Mouse (Mus musculus): ENCODE results near the gene Dkk3. TPM values are rescaled to one million over a fixed set of nuclear protein-coding genes. Genes with fewer than 3 reads are reported as not detected.

Dkk3 gene
- 100 to 1,000 TPM; 283 to 293 TPM for total RNA-seq (2021)
- long read RNA-seq, transcript Dkk3-201 (8 exons, 3,359 nt): major isoform, 191 of 696 reads
- long read RNA-seq, partial matches to known transcripts: 479 of 696 reads
- long read RNA-seq, other reads (novel, unspliced or antisense): 26 of 696 reads

DNA sequence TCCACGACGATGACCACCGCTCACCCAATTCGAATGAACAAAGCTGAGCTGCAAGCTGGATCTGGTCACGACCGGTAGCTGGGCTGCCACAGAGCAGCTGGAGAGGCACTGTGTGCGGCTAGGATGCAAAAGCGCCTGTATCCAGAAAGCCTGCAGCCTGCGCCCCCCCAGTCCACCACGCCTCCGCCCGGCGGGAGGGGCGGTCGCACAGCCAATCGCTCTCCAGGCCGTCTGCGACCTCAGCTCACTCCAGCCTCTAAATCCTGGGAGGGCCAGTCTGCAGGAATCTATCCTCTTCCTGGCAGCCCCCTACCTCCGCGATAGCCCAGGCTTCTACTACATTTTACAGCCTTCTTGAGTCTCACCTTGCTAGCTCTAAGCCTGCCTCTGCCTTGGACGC is at the start of gene Dkk3:
TSS of gene Dkk3 (minus strand) at position 116 of the 400 bp plus-strand sequence.
- DNase-seq (ENCODE audit: low spot score in 2 of 2): peak in 1 of 2 experiments; percentile 51

DNA sequence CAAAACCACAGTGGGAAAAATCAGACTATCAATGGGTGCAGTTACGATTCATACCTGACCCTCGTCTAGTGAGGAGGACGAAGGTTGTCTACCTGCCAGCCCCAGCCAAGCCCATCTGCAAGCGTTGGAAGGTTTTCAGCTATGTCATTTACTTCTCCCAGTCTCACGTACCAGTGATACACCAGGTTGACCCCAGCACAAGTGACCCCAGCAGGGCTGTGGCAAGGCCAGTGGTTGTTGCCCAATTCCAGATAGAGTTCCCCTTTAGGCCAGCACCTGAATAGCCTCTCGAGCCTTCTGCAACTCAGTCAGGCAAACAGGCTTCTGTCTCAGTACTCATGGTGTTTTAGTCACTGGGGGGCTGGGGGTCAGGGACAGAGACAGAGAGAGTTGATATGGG is 48.9 kb upstream of the Dkk3 start:
- DNase-seq (ENCODE audit: low spot score in 2 of 2): no peak

DNA sequence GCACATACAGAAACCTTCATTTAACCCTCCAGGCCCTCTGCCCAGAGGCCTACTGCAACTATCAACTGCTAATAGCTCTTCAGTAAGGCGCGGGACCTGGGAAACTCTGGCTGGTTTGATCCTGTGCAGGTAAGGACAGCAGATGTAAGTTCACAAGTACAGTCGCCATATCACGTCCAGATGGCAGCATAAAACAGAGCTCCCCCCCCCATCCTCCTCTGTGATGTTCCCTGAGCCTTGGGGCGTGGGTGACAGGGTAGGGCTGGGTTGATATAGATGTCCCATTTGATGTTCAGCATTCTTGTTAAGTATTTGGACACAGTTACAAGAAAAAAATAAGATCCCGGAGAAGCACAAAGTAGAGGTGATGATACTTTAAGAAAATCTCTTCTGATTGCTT is 46.7 kb upstream of the Dkk3 start:
- no peak for DNase-seq (ENCODE audit: low spot score in 2 of 2)

DNA sequence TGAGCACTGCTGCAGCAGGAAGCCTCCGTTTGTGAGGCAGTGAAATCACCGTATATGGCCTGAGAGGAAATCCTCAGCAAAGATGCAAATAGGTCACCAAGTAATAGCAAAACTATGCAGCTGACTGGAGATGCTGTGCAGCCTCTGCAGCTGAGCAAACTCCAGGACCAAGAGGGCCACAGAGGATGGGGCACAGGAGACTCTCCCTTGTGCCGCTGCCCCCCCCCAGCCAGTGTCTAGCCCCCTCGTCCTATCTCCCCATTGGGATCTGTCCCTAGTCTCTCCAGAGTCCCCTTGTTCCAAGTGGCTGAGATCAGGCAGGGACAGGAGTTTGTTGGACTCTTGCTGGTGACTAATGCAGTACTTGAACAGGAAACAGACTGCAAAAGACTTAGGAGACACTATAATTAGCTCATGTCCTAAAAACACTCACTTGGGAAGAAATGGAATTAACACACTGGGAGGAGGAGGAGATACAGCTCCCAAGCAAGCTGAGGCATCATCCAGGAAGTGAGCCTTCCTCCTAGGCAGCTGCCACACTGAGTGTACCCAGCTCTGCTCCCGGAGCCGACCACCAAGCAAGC is 45.6 kb upstream of the Dkk3 start:
- no peak for DNase-seq (ENCODE audit: low spot score in 2 of 2)

DNA sequence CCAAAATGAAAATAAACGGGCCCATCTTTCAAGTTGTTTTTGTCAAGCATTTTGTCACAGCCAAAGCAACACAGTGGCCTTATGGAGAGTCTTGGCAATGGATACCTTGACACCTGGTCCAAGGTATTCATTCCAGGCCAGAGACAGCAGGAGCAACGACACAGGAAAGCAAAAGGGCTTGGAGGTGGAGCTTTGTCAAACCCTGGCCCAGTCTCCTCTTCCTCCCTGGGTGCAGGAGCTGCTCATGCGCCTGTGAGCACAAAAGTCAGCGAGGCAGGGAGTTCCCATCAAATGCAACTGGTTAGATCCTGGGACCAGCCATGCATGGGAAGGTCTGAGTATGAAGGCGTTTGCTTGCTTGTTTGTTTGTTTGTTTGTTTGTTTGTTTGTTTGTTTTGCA is 45.1 kb upstream of the Dkk3 start:
- DNase-seq (ENCODE audit: low spot score in 2 of 2): no peak

DNA sequence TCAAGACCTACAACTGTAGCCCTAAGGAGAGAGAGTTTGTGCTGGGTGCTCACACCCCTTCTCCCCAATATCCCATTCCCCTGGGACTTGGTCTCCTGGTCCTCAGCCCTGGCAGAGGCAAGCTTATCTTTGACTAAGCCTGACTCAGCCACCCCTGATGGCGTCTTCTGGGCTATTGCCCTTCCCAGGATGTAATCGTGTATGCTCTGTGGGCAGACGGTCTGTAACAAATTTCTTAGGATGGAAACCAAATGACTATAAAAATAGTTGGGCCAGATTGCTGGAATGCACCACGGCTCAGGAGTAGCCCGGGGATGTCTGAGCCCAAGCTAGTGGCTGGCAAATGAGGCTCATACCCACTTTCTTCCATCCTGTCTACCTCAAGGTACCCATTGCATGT is 44.0 kb upstream of the Dkk3 start:
- no peak for DNase-seq (ENCODE audit: low spot score in 2 of 2)

DNA sequence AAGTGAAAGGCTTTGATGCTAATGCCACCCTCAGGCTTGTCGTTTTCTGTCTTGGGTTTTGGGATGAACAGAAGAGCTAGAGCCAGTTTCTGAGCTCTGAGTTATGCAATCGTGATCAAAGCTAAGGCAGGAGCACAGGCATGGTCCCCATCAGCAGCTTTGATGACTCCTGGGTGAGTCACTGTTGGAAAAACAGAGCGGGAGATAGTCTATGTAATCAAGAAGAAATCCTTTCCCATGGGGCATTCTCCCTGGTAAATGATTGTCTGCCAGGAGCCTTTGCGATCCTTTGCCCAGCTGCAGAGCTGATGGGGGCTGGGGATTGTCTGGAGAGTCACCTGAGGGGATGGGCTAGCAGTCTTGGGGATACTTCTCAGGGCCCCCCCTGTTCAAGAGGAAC is 43.3 kb upstream of the Dkk3 start:
- peak in 1 of 2 experiments; percentile 66 for DNase-seq (ENCODE audit: low spot score in 2 of 2)

DNA sequence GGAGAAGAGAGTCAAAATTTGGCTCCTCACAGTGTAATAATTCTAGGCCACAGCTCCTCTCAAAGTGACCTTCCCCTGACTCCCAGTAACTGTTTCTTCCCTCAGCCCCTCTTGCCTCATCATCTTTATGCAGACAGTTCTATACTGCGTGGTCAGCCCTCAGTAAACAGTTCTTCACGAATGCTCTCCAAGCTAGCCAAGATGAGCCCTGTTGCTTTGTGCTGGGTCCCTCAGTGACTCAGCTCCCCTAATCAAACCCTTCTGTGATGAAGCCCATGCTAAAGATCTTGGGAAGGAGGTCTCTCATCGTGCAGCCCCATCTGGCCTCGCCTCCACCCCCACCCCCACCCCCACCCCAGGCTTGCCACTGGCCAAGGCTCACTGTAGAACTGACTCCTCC is 41.9 kb upstream of the Dkk3 start:
- DNase-seq (ENCODE audit: low spot score in 2 of 2): no peak

DNA sequence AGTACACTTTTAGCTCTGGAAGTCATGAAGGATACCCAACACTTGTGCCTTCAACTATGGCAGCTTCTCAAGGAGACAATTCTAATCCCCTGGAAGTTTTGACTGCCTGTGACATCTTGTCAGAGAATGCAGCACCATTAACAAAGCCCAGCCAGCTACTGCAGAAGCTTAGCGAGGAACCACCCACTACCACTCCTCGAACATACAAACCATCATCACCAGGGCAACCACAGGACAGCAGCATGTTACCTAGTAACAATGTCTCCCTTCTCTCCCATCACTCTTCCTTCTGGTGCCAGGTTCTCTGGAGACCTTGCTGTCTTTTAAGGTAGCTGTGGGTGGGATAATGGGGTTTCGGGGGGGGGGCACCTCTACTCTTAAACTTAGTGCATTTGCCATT is 40.5 kb upstream of the Dkk3 start:
- DNase-seq (ENCODE audit: low spot score in 2 of 2): peak in 1 of 2 experiments; percentile 58

DNA sequence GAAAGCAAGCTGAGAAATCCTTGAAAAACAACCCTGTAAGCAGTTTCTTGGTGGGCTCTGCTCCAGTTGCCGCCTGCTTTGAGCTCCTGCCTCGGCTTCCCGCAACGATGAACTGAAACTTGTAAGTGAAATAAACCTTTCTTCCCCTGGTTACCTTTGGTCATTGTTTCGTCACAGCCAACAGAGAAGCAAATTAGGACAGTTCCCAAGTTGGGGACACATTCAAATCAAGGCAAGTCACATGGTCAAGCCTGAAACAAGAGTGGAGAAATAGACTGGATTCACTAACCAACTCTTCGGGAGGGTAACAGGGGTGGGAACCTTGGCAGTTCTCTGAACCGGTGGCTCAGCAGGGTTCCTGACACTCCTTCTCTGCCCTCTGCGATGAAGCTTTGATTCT is 38.6 kb upstream of the Dkk3 start:
- DNase-seq (ENCODE audit: low spot score in 2 of 2): no peak

DNA sequence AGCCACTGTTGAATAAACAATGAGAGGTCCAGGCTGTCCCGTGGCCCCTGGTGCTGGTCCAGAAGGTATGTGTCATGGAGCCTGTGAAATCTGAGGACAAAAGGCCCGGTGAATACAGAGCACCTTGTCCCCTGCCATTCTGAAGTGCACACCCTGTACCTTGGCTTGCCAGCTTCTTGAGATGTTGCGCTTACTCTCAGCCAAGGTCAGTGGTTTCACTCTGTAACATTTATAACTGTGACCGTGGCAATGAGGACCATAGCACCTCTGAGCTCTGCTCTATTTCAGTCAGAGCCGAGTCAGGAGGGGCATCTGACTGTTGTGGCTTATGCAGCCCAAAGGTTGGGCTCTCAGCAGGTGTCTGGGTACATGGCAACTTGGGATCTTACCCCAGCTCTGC is 35.4 kb upstream of the Dkk3 start:
- DNase-seq (ENCODE audit: low spot score in 2 of 2): no peak

DNA sequence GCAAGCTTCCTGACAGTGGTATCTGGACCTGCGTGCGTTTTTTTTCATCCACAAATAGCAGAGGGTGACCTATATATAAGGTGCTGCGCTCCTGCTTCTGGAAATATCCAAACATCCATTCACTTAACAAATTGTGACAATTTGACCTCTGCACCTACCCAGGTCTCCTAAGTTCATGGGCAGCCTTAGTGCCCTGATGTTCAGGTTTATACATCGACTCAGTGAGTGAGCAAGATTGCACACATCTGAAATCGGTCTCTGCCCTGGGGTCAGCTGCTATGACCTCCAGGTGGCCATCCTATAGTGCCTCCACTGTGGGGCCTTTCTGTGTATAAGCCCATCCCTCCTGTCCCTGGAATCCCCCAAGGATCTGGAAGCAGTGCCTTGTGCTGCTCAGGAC is 33.9 kb upstream of the Dkk3 start:
- DNase-seq (ENCODE audit: low spot score in 2 of 2): no peak

DNA sequence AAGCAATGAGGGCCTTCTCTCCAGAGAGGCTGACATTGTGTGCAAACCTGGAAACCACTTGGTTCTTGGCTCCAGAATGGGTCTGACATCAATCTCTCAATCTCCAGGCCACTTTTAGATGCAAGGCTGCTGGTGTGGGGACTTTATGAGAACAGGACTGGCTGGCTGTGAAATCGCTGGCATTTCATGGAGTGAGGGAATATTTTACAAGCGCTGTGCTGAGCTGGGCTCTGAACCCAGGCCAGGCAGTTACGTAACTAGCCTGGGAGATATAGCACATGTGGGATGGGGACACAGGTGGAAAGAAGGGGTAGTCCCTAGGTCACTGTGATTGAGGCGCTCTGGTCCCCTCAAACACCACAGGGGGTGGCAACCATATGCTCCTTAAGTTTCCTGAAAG is 33.4 kb upstream of the Dkk3 start:
- peak in 1 of 2 experiments; percentile 63 for DNase-seq (ENCODE audit: low spot score in 2 of 2)

DNA sequence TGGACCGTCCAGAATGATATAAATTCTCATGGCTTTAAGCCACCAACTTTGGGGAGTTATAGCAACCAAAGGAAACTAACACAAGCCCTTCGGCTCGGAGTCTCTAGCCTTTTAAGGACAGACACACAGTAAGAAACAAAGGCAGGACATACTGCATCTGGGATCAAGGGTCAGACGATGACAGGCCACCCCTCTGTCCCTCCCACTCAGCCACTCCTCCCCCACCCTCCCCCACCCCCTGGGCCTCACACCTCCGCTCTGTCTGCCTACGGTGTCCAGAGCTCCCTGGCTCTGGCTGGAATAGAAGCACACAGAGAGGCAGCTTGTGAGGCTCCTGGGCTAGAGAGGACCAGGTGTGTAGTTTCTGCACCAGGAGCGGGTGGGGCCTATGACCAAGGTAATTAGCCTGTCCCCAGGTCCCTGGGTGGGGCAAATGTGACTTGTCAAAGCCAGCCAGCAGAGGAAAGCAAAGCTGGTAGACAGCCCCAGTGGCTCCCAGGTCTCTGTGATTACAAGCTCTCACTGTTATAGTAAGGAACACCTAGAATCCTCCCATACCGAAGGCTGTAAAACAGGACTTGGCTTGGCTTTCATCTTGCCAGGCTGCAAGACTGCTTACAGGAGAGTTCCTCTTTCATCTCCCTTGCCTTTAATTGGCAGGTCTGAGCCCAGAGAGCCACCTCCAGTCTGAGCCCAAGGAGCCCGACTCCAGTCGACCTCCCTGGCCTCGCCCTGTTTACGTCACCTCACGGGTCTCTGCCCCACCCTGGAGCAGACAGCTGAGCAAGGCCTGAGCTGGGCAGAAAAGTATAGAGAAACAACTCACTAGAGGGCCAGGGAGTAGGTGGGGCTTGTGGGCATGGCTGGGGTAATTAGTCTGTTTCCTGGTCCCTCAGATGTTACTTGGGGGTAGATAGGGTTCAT is 28.9 kb upstream of the Dkk3 start:
- DNase-seq (ENCODE audit: low spot score in 2 of 2): no peak

DNA sequence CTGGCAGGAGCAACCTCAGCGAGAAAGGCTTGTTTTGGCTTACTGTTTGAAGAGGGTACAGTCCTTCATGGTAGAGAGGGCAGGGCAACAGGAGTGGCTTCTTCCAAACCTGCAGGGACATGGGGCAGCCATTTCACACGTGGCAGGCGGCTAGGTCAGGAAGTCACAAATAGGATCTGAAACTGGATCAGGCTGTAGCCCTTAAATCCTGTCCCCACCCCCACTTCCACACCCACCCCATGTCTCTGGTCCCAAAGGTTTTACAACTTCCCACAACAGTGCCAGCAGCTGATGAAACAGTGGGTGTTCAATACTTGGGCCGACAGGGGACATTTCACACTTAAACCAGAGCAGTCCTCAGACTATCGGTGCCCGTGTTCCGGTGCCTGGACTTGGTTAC is 28.0 kb upstream of the Dkk3 start:
- DNase-seq (ENCODE audit: low spot score in 2 of 2): no peak

DNA sequence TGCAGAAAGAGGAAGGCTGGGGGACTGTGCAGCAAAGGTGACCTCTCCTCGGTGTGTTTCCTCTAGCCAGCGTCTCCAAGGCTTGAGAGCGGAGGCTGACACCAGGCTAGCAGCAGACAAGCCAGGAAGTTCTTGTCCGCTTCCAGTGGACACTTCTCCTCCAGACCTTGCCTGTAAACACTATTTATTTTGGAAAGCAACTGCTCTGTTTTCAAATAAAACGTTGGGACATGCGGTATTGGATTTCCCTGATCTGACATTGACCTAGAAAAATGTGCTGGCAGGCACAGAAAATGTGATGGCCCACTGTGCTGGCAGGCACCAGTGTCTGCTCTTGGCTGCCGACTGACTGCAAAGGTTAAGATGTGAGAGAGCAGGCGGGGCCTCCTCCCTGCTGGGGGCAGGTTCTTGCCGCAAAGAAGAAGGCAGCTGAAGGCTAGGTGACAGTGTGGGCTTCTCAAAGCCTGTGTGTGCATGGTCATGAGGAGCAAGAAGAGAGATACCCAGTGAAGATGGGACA is 26.4 kb upstream of the Dkk3 start:
- DNase-seq (ENCODE audit: low spot score in 2 of 2): no peak

DNA sequence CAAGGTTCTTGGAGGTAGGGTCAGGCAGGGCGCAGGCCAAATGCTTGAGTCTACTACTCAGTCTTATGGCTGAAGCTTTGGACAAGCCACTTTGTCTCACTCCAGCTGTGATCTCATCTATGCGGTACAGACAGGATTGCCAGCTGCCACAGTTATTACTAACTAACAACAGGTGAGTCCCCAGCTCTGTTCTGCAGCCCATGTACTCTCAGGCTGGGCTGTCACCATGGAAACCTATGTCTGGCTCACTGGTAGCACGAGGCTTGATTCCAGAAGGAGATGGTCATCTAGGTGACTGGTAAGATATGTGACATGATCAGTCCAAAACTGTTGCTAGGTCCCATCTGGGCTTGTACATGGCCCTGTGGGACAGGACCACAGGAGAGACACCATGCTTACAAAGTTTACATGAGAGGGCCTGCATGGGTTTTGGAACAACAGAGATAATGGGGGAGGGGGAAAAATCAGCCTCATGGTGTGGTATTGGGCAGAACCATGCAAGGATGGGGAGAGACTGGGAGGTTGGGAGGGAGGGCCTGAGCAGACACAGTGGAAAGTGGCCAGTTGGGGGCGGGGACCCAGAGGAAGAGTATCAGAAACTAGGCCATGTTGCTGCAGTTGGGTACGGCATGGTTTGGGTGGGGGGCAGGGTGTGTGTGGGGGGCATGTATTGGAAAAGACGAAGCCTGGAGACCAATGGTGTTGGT is 25.8 kb upstream of the Dkk3 start:
- no peak for DNase-seq (ENCODE audit: low spot score in 2 of 2)

DNA sequence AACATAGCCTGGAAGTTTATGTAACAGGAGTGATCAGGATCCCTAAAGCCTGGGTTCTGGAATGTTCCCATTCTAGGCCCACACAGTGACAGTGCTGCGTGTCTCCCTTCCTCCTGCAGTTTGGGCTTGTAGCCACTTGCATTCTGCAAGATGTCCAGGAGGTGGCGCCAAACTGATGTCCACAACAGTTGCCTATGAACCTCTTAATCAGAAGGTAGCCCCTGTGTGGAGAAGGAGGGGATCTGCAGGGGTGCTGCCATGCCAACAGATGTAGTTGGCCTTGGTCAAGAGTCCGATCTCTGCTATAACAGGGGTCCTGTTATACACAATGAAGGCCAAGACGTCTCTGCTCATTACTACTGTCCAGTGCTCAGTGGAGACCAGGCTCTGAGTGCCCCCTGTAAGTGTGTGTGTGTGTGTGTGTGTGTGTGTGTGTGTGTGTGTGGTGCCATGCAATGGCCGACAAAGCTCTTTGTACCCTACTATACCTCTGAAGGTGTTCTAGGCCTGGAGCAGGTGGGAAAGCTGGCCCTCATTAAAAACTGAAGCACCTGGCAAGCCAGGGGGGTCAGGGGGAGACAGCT is 24.5 kb upstream of the Dkk3 start:
- DNase-seq (ENCODE audit: low spot score in 2 of 2): peak; percentile 90 to 98

DNA sequence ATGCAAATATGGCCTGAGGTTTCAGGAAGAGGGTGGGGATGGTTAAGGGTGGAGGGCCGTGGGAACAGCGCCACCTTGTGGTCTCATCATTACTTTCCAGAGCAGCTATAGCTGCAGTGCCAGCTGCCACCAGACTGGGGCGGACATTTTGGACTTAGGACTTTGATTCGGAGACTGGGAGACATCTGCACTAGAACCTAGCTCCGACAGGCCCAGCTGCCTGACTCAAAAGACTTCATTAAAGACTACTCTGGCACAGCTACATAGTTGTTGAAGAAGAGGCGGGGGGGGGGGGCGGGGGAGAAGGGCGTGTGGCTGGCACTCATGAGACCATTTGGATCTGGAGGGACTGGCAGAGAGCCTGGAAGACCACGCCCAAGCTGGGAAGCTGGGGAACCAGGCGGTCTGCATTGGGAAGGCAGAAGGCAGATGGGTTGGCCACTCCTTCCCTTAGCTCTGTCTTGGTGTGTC is 21.4 kb upstream of the Dkk3 start:
- DNase-seq (ENCODE audit: low spot score in 2 of 2): peak; percentile 73 to 92

DNA sequence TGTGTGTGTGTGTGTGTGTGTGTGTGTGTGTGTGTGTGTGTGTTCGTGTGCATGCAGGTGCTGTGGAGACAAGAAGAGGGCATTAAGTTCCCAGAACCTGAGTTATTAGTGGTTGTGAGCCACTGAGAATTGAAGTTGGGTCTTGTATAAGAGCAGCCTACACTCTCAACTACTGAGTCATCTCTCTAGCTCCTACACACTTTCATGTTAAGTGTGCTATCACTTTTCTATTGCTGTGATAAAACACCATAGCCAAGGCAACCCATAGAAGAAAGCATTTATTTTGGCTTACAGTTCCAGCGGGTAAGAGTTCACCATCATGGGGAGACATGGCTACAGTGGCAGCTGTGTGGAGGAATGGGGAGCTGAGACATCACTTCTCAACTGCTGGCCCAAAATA is 17.8 kb upstream of the Dkk3 start:
- no peak for DNase-seq (ENCODE audit: low spot score in 2 of 2)

DNA sequence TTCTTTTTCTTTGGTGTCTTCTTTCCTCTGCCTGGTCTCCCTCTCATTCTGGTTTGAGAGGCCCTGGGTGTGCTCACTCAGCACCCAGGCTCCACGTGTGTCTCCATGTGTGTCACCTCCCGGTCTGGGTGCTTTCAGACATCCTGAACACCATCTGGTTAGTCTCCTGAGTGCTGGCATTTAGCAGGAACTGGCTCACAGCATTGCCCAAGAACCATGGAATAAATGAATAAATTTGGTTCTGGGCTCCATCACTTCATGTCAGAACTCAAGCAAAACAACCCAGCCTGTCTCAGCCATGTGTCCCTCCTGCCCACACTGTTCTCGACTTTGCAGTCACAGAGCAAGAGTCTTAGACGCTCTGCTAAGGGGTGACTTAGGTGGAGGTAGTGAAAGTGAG is 13.8 kb upstream of the Dkk3 start:
- DNase-seq (ENCODE audit: low spot score in 2 of 2): peak; percentile 51 to 72
